Mouse (Mus musculus) left cerebral cortex, postnatal 25 days (tissue): ENCODE measurements at regions not wholly inside any gene's neighbourhood (a gene's known extent, or its start where the extent isn't known, plus 50 kb on each side); places are given as distances from the start of the nearest gene placed in this dataset.

ENCODE experiments used
- DNase-seq, 2 experiments: peaks; one replicate each; pipeline ENCODE4 v3.0.0; 2022; ENCODE audit warnings: low spot score in 2 of 2, mixed read lengths in 1 of 2
- intact Hi-C: fragments of 180-260 bp; cut with DNase I; formaldehyde crosslinking; loops from one replicate; pipeline ENCODE4 v1.15.1; 2025

- intact Hi-C loops: no loop called here
- no peak for DNase-seq
These were observed 532.7 kb downstream of the Tns1 start for GRCm38 (mm10) chr1:73591342-73592099.

DNA sequence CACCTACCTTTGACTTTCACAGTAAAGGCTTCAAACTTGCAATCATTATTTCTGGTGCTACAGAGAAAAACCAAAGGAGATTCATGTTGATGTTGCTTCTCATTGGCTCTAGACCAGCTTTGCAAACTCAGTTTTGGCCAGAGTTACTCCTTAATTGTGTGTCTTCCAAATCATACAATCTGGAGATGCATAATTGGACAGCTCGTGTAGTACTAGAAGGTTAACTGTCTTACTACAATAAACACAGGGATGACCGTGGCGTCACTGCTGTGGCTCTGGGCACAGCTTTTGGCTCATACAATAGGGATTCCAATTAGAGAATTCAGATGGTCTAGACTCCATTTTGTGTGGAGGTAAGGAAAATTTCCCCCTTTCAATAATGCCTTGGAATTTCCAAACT, 544.6 kb downstream of the Tns1 start:
- no peak for DNase-seq
- intact Hi-C loops: no loop called here

- intact Hi-C loops: no loop called here
- DNase-seq: no peak
These were observed 547.2 kb downstream of the Tns1 start for GRCm38 (mm10) chr1:73577019-73577418.

DNA sequence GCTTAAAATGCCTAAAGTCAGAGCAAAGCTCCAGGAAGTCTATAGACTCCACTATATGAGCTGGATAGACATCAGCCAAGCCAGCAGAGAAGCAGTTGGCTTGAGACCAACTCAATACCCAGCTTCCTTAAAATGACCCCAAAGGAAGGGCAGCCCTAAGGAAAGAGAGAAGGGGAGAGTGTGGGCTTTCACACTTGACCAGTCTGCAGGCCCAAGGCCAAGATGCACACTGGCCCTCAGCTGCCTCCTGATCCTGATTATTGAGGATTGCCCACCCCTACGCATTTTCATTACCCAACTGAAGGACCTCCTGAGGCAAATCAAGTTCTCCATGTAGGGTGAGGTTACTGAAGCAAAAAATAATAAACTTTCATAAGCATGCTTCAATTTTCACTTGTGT, 548.6 kb downstream of the Tns1 start:
- intact Hi-C loops: no loop called here
- DNase-seq: no peak

DNA sequence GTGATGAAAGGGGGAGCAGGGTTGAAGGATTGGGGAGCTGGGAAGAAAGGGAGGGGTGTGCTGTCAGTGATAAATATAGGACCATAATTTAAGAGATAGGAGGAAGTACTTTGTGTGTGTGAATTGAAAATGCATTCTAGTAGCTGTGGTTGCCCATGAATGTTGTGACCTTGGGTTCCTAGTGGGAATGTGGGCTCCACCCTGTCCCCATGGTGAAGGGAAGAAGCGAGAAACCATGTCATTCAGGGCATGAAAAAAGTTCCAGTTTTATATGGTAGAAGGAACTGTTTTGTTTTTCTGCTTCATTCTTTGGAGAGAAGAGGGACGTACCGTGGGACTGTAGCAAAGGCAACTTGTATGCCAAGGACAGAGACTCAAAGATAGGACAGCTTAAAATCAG, 553.3 kb downstream of the Tns1 start:
- intact Hi-C loops: no loop called here
- DNase-seq: no peak

DNA sequence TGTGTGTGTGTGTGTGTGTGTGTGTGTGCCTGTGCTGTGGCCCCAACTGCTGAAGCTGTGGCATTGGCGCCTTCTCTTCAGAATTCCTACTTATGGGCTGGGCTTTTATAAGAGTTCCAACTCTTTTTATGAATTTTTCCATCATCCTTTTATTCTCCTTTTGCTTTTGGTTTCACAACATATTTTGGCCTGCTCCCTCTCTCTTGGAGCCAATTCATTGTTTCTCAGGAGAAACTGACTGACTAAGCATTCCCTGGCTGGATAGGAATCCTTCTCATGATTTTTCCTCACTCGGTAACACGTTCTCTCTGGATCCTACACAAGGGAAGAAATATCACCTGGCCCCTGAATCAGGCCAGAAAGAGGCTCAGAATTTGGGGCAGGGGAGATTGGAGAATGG, 551.1 kb upstream of the Tnp1 start:
- intact Hi-C loops: no loop called here
- no peak for DNase-seq

DNA sequence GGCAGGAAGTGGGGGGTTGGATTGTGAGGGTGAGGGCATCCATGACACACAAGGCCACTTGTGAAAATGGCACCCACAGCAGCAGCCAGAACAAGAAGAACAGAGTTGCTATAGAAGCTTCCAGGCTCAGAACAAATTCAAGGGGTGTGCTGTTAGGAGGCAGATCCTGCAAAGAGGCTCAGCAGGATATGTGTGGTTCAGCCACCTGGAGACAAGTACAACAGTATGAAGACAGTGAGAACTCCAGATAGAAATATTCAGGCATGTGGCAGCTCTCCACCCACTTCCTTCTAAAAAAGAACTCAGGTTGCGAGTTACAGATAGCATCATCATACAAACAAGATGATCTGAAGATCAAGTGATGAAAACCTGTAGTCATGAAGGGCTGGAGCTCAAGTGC, 544.9 kb upstream of the Tnp1 start:
- DNase-seq: peak in 1 of 2 experiments; percentile 31
- intact Hi-C loops: no loop called here

- DNase-seq: peak in 1 of 2 experiments; percentile 11
These were observed 532.2 kb upstream of the Tnp1 start for GRCm38 (mm10) chr1:73547877-73548276.

GRCm38 (mm10) chr1:73545401-73545800, 529.7 kb upstream of the Tnp1 start:
- DNase-seq: no peak
- intact Hi-C loops: no loop called here

More at GRCm38 (mm10) chr1:73547877-73548276, 532.2 kb upstream of the Tnp1 start:
- intact Hi-C loops: no loop called here

DNA sequence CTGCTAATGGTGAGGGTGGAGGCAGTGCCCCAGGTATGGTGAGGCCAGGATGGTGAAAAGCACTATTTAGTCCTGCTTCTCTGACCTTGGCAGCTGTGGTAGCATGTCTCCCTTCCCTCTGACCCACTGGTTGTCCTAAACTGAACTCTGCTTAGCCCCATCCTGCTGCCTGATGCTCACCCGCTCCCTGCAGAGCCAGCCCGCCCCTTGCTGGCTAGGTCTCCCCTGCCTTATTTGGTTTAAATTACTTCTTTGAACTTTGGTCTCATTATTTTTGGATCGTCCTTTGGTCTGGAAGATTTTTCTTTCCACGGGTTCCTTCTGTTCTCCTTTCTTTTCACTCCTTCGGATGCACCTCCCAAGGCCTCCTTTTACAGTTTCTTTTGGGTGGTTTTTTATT, 525.7 kb upstream of the Tnp1 start:
- DNase-seq: no peak
- intact Hi-C loops: no loop called here

- DNase-seq: peak in 1 of 2 experiments; percentile 7
- intact Hi-C loops: no loop called here
These were observed 522.7 kb upstream of the Tnp1 start for GRCm38 (mm10) chr1:73538420-73538871.

DNA sequence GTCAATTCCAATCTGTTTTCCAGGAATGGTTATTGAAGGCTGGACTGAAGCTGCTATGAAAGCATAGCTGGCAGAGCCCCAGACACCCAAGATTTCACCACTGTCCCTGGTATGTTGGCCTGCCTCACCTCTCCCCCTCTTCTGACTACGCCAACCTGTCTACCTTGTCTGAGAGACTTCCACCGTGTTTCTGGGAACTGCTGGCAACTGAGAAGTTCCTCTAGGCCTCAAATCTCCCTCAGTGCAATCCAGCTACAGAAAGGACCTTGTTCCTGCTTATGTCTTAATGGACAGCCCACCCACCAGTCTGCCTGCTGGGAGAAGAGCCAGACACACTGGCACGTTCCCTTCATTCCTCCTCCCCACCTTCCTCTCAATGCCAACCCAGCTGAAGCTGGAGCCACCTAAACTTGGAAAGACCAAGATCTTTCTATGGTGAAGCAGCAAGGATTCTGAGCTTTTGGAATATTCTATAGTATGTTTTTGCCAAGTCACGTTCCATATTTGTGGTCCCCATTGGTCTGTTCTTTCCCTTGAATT, 520.1 kb upstream of the Tnp1 start:
- DNase-seq: peak in 1 of 2 experiments; percentile 61
- intact Hi-C loops: no loop called here

DNA sequence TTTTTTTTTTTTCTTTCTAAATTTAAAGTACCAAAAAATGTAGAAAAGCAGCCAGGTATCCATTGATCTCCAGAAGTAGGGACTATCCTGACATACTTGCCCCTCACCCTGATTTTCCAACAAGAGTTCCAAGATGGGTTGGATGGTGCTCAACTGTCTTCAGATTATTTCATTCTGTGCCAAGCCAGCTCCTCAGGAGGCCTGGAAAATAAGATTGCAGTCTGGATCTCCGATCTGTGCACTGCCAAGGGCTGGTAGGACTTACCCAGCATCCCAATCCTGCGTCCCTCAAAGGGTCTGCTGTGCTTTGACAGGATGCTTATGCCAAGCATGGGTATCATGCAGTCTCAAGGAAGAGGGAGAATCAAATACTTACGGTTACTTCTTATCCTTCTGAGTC, 517.8 kb upstream of the Tnp1 start:
- DNase-seq: no peak
- intact Hi-C loops: no loop called here

DNA sequence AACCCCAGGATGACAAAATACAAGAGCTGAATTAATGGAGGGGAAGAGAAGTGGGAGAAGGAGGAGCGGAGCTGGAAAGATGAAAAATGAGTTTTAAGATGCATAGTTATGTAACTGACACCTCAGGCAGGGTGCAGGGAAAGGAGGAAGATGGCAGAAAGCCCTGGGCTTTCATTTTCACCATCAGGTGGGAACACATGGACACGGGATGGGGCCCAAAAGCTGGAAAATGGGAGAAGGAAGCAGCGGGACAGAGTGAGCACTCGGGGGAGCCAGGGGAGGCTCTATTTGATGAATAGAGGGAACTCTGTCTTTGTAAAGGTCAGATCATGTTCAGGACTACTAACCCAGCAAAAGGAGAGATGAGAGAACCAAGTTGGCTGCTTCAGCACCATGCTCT, 516.6 kb upstream of the Tnp1 start:
- intact Hi-C loops: no loop called here
- DNase-seq: no peak

GRCm38 (mm10) chr1:73531831-73532230, 516.1 kb upstream of the Tnp1 start:
- DNase-seq: no peak
- intact Hi-C loops: no loop called here

GRCm38 (mm10) chr1:73530326-73530725, 514.6 kb upstream of the Tnp1 start:
- intact Hi-C loops: no loop called here
- no peak for DNase-seq

DNA sequence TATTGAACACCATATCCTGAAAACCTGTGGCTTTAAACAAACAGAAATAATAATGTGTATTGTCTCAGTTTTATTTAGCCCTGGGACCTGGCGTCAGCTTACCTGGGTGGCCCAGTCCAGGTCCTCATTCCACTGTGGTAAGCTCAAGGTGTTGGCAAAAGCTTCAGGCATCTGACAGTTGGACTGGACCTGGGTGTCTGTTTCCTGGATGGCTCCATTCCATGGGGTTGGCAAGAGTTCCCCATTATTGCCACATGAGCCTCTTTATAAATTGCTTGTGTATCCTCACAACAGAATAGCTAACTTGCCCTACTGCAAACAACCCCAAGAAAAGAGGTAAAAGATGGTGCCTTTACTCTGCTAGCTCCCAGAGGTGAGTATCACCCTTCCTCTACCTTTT, 512.9 kb upstream of the Tnp1 start:
- DNase-seq: no peak
- intact Hi-C loops: no loop called here

DNA sequence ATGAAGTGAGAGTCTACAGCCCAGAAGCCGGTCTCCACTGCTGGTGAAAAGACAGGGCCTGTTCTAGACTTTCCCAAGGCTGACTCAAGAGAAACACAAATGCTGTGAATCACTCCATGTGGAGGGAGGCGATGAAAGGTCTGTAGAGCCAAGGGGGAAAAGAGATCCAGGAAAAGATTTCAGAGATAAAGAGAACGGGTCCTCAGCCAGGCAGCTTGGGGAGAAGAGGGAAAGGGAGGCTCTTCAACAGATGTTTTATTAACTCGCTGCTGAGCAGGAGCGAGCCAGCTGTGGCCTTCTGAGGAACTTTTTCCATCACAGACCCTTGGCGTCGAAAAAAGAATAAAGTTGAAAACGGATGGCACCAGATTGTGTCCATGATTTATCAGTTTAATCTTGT, 500.7 kb upstream of the Tnp1 start:
- no peak for DNase-seq
- intact Hi-C loops: no loop called here

DNA sequence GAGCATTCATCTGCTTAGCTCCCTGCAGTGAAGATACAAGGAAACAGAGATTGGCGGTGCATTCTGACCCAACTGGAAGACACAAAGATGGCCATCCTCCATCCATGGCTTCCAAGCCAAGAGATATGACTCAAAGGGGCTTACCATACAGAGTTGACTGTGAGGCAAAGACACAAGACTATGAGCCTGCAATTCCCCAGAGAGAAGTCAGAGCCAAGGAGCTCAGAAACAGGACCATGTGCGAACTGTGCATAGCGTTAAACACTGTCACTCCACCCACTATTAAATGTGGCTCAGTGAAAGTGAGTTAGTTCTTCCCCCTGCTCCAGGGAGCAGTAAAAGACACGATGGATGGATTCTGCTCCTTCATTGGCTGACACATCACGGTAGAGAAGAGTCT, 500.1 kb upstream of the Tnp1 start:
- intact Hi-C loops: no loop called here
- peak in 1 of 2 experiments; percentile 3 for DNase-seq

GRCm38 (mm10) chr1:73513822-73514221, 498.1 kb upstream of the Tnp1 start:
- intact Hi-C loops: no loop called here
- DNase-seq: no peak

GRCm38 (mm10) chr1:73512836-73513235, 497.1 kb upstream of the Tnp1 start:
- DNase-seq: no peak

More at GRCm38 (mm10) chr1:73512836-73513235, 497.1 kb upstream of the Tnp1 start:
- intact Hi-C loops: no loop called here
